Mouse (Mus musculus): Measurements from ENCODE around the gene Acp6. TPM values are rescaled to one million over a fixed set of nuclear protein-coding genes. Genes with fewer than 3 reads are reported as not detected.
"Not testable (repeated sequence)": the region's sequence is repeated elsewhere in the genome, so short reads cannot be mapped to it uniquely, and the experiment has no call there.

The Acp6 gene
- total RNA-seq (2021), result 10 to 100 TPM; 26.1 to 32.1 TPM
- long read RNA-seq, experiment 1, transcript Acp6-201 (10 exons, 1,754 nt), result major isoform, 12 of 16 reads
- long read RNA-seq, experiment 1, partial matches to known transcripts, result 0 of 16 reads
- long read RNA-seq, experiment 1, other reads (novel, unspliced or antisense), result 3 of 16 reads
- long read RNA-seq, experiment 2, transcript Acp6-201 (10 exons, 1,754 nt), result major isoform, 9 of 30 reads
- long read RNA-seq, experiment 2, partial matches to known transcripts, result 1 of 30 reads
- long read RNA-seq, experiment 2, other reads (novel, unspliced or antisense), result 19 of 30 reads

GRCm38 (mm10) chr3:97158611-97159508 is at the start of gene Acp6:
Acp6 (plus strand) TSS chr3:97158777.
- TF ChIP-seq CTCF (IDR thresholded peaks at IDR 0.05), result no peak; the same call in 1 of the 2 replicates
- DNase-seq (ENCODE audit: extremely low spot score in 1 of 2, low spot score in 2 of 2), result peak; percentile 87 to 89
- intact Hi-C loops (cut with DNase I), result loop anchor here (2.0 kb wide), 1 partner anchor 68 kb away; no protein-coding TSS in a partner anchor
- Histone ChIP-seq H3K4me3 (peak within 1 kb of the TSS; percentile 78), H3K27ac (peak within 1 kb of the TSS; percentile 88)

GRCm38 (mm10) chr3:97117511-97117910 is 41.1 kb upstream of the Acp6 start:
- Histone ChIP-seq H3K4me3 (no peak overlapping the region), H3K27ac (no peak overlapping the region)
- no peak for DNase-seq (ENCODE audit: extremely low spot score in 1 of 2, low spot score in 2 of 2)
- intact Hi-C loops (cut with DNase I), result no loop called here
- TF ChIP-seq CTCF (IDR thresholded peaks at IDR 0.05), result no peak

GRCm38 (mm10) chr3:97118313-97118712 is 40.3 kb upstream of the Acp6 start:
- TF ChIP-seq CTCF (IDR thresholded peaks at IDR 0.05), result no peak
- Histone ChIP-seq H3K27ac (no peak overlapping the region), H3K4me3 (no peak overlapping the region)
- DNase-seq (ENCODE audit: extremely low spot score in 1 of 2, low spot score in 2 of 2), result no peak
- intact Hi-C loops (cut with DNase I), result no loop called here

- no peak overlapping the region for H3K4me3 ChIP-seq
- no peak overlapping the region for H3K27ac ChIP-seq
- TF ChIP-seq CTCF (IDR thresholded peaks at IDR 0.05), result no peak
- intact Hi-C loops (cut with DNase I), result no loop called here
- no peak for DNase-seq (ENCODE audit: extremely low spot score in 1 of 2, low spot score in 2 of 2)
Observed at GRCm38 (mm10) chr3:97124193-97124592, 34.4 kb upstream of the Acp6 start.

- Histone ChIP-seq H3K4me3 (no peak overlapping the region), H3K27ac (no peak overlapping the region)
- DNase-seq (ENCODE audit: extremely low spot score in 1 of 2, low spot score in 2 of 2), result no peak
- intact Hi-C loops (cut with DNase I), result no loop called here
- no peak for TF ChIP-seq CTCF (IDR thresholded peaks at IDR 0.05)
Observed at GRCm38 (mm10) chr3:97129410-97129809, 29.2 kb upstream of the Acp6 start.

GRCm38 (mm10) chr3:97137666-97138065 is 20.9 kb upstream of the Acp6 start:
- DNase-seq (ENCODE audit: extremely low spot score in 1 of 2, low spot score in 2 of 2); H3K4me3 ChIP-seq; intact Hi-C loops (cut with DNase I); H3K27ac ChIP-seq: not testable (repeated sequence)

- H3K4me3 ChIP-seq, result no peak overlapping the region
- TF ChIP-seq CTCF (IDR thresholded peaks at IDR 0.05), result no peak
- intact Hi-C loops (cut with DNase I), result no loop called here
- no peak overlapping the region for H3K27ac ChIP-seq
- no peak for DNase-seq (ENCODE audit: extremely low spot score in 1 of 2, low spot score in 2 of 2)
Observed at GRCm38 (mm10) chr3:97151092-97151491, 7.5 kb upstream of the Acp6 start.

GRCm38 (mm10) chr3:97156431-97156830 is 2.1 kb upstream of the Acp6 start:
- Histone ChIP-seq H3K4me3 (no peak overlapping the region), H3K27ac (no peak overlapping the region)
- DNase-seq (ENCODE audit: extremely low spot score in 1 of 2, low spot score in 2 of 2), result no peak
- intact Hi-C loops (cut with DNase I), result no loop called here
- no peak for TF ChIP-seq CTCF (IDR thresholded peaks at IDR 0.05)

- Histone ChIP-seq H3K27ac (no peak overlapping the region), H3K4me3 (no peak overlapping the region)
- no peak for DNase-seq (ENCODE audit: extremely low spot score in 1 of 2, low spot score in 2 of 2)
- intact Hi-C loops (cut with DNase I), result no loop called here
- no peak for TF ChIP-seq CTCF (IDR thresholded peaks at IDR 0.05)
Observed at GRCm38 (mm10) chr3:97157308-97157707, 1.3 kb upstream of the Acp6 start.

GRCm38 (mm10) chr3:97157958-97158599 is 498 bp upstream of the Acp6 start:
- TF ChIP-seq CTCF (IDR thresholded peaks at IDR 0.05), result no peak
- intact Hi-C loops (cut with DNase I), result loop anchor here (2.0 kb wide), 1 partner anchor 69 kb away; no protein-coding TSS in a partner anchor
- DNase-seq (ENCODE audit: extremely low spot score in 1 of 2, low spot score in 2 of 2), result peak; percentile 88 to 95
- peak overlapping the region; percentile 78 for H3K4me3 ChIP-seq
- H3K27ac ChIP-seq, result peak overlapping the region; percentile 82

GRCm38 (mm10) chr3:97159509-97159850 is 903 bp downstream of the Acp6 start:
- Histone ChIP-seq H3K4me3 (peak overlapping the region; percentile 78), H3K27ac (no peak overlapping the region; the same call in 1 of the 2 replicates)
- TF ChIP-seq CTCF (IDR thresholded peaks at IDR 0.05), result no peak
- no peak for DNase-seq (ENCODE audit: extremely low spot score in 1 of 2, low spot score in 2 of 2)
- intact Hi-C loops (cut with DNase I), result loop anchor here (2.0 kb wide), 1 partner anchor 67 kb away; no protein-coding TSS in a partner anchor

GRCm38 (mm10) chr3:97159986-97160385 is 1.4 kb downstream of the Acp6 start:
- H3K27ac ChIP-seq, result no peak overlapping the region
- TF ChIP-seq CTCF (IDR thresholded peaks at IDR 0.05), result no peak
- intact Hi-C loops (cut with DNase I), result loop anchor here (2.0 kb wide), 1 partner anchor 67 kb away; no protein-coding TSS in a partner anchor
- no peak overlapping the region for H3K4me3 ChIP-seq
- DNase-seq (ENCODE audit: extremely low spot score in 1 of 2, low spot score in 2 of 2), result no peak

Measured in left cerebral cortex, adult 2 months (tissue).